Mouse (Mus musculus): ENCODE results near the gene Epb41. TPM values are rescaled to one million over a fixed set of nuclear protein-coding genes. Genes with fewer than 3 reads are reported as not detected.

The Epb41 gene
- polyA plus RNA-seq, 1 experiment from 2014 or later: 210 TPM

GRCm38 (mm10) chr4:132027167-132027566 is 48.0 kb downstream of the Epb41 start:
- no peak for ATAC-seq (ENCODE audit: low FRiP score)
- WGBS: 86% methylated on average over 6 of the region's 6 CpGs

GRCm38 (mm10) chr4:132025738-132026527 is 49.2 kb downstream of the Epb41 start:
- H3K27me3 ChIP-seq (ENCODE audit: control insufficient read depth, insufficient read depth, low read length): no peaks in the 10 kb centered on the region
- no peaks in the 10 kb centered on the region for H3K9me3 ChIP-seq (ENCODE audit: control insufficient read depth, low read length)
- H3K36me3 ChIP-seq (ENCODE audit: control insufficient read depth, insufficient read depth, low read length): no peaks in the 10 kb centered on the region
- ATAC-seq (ENCODE audit: low FRiP score) (no peak), DNase-seq (ENCODE audit: low spot score, missing footprints) (no peak)
- no peak overlapping the region for H3K4me3 ChIP-seq (ENCODE audit: low read depth, low read length)
- H3K4me1 ChIP-seq (ENCODE audit: control insufficient read depth, insufficient read depth, low read length): peaks cover 8% of the 10 kb centered on the region
- H3K4me2 ChIP-seq: no peak overlapping the region
- H3K9ac ChIP-seq (ENCODE audit: low read length): no peak overlapping the region
- 47% methylated on average over 5 of the region's 5 CpGs for WGBS
- no peak overlapping the region; the same call in none of the 2 replicates for H3K27ac ChIP-seq (ENCODE audit: low read depth, low read length)

More at GRCm38 (mm10) chr4:132027167-132027566, 48.0 kb downstream of the Epb41 start:
- Histone ChIP-seq H3K4me3 (ENCODE audit: low read depth, low read length) (no peak overlapping the region), H3K27ac (ENCODE audit: low read depth, low read length) (no peak overlapping the region), H3K36me3 (ENCODE audit: control insufficient read depth, insufficient read depth, low read length) (no peaks in the 10 kb centered on the region), H3K9me3 (ENCODE audit: control insufficient read depth, low read length) (no peaks in the 10 kb centered on the region), H3K4me2 (no peak overlapping the region), H3K9ac (ENCODE audit: low read length) (no peak overlapping the region), H3K27me3 (ENCODE audit: control insufficient read depth, insufficient read depth, low read length) (no peaks in the 10 kb centered on the region), H3K4me1 (ENCODE audit: control insufficient read depth, insufficient read depth, low read length) (peaks cover 8% of the 10 kb centered on the region)
- DNase-seq (ENCODE audit: low spot score, missing footprints): no peak

DNA sequence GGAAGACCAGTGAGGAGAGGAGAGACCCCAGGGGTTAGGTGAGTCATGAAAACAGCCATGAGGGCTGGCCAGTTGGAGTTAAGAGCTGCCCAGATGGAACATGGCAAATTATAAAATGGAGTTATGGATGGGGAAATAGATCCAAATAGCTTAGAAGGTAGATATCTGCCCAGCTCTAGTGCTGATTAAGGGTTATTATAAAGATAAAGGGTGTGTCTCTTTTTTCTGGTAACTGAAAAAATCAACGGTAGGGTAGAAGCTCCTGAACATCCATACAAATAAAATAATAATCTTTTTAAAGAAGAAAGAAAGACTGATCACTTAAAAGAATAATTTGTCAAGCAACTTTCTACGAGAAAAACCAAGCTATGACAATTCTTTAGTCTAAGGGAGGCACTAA is 49.9 kb downstream of the Epb41 start:
- no peak overlapping the region for H3K27ac ChIP-seq (ENCODE audit: low read depth, low read length)
- H3K36me3 ChIP-seq (ENCODE audit: control insufficient read depth, insufficient read depth, low read length): no peaks in the 10 kb centered on the region
- no peak for DNase-seq (ENCODE audit: low spot score, missing footprints)
- H3K27me3 ChIP-seq (ENCODE audit: control insufficient read depth, insufficient read depth, low read length): no peaks in the 10 kb centered on the region
- 85% methylated on average over 2 of the region's 2 CpGs for WGBS
- peaks cover 8% of the 10 kb centered on the region for H3K4me1 ChIP-seq (ENCODE audit: control insufficient read depth, insufficient read depth, low read length)
- no peak for ATAC-seq (ENCODE audit: low FRiP score)
- H3K9me3 ChIP-seq (ENCODE audit: control insufficient read depth, low read length): no peaks in the 10 kb centered on the region
- no peak overlapping the region for H3K4me3 ChIP-seq (ENCODE audit: low read depth, low read length)
- no peak overlapping the region for H3K4me2 ChIP-seq
- H3K9ac ChIP-seq (ENCODE audit: low read length): no peak overlapping the region

- H3K36me3 ChIP-seq (ENCODE audit: control insufficient read depth, insufficient read depth, low read length): no peaks in the 10 kb centered on the region
- whole genome bisulfite sequencing: 98% methylated on average over 2 of the region's 2 CpGs
- H3K4me3 ChIP-seq (ENCODE audit: low read depth, low read length): no peak overlapping the region
- no peak for DNase-seq (ENCODE audit: low spot score, missing footprints)
- H3K27me3 ChIP-seq (ENCODE audit: control insufficient read depth, insufficient read depth, low read length): no peaks in the 10 kb centered on the region
- no peak for ATAC-seq (ENCODE audit: low FRiP score)
- H3K27ac ChIP-seq (ENCODE audit: low read depth, low read length): no peak overlapping the region
- no peak overlapping the region for H3K9ac ChIP-seq (ENCODE audit: low read length)
- peaks cover 9% of the 10 kb centered on the region for H3K4me1 ChIP-seq (ENCODE audit: control insufficient read depth, insufficient read depth, low read length)
- H3K9me3 ChIP-seq (ENCODE audit: control insufficient read depth, low read length): no peaks in the 10 kb centered on the region
- H3K4me2 ChIP-seq: no peak overlapping the region
Observed at GRCm38 (mm10) chr4:132023816-132024215, 51.3 kb downstream of the Epb41 start.

GRCm38 (mm10) chr4:132022639-132023038 is 52.5 kb downstream of the Epb41 start:
- WGBS: 93% methylated on average over 4 of the region's 4 CpGs
- H3K36me3 ChIP-seq (ENCODE audit: control insufficient read depth, insufficient read depth, low read length): no peaks in the 10 kb centered on the region
- H3K27ac ChIP-seq (ENCODE audit: low read depth, low read length): no peak overlapping the region
- no peak for ATAC-seq (ENCODE audit: low FRiP score)
- H3K27me3 ChIP-seq (ENCODE audit: control insufficient read depth, insufficient read depth, low read length): no peaks in the 10 kb centered on the region
- H3K9me3 ChIP-seq (ENCODE audit: control insufficient read depth, low read length): no peaks in the 10 kb centered on the region
- peaks cover 10% of the 10 kb centered on the region for H3K4me1 ChIP-seq (ENCODE audit: control insufficient read depth, insufficient read depth, low read length)
- H3K4me3 ChIP-seq (ENCODE audit: low read depth, low read length): no peak overlapping the region
- DNase-seq (ENCODE audit: low spot score, missing footprints): no peak
- no peak overlapping the region for H3K4me2 ChIP-seq
- no peak overlapping the region for H3K9ac ChIP-seq (ENCODE audit: low read length)

GRCm38 (mm10) chr4:132021883-132022282 is 53.2 kb downstream of the Epb41 start:
- Histone ChIP-seq H3K9me3 (ENCODE audit: control insufficient read depth, low read length) (no peaks in the 10 kb centered on the region), H3K36me3 (ENCODE audit: control insufficient read depth, insufficient read depth, low read length) (no peaks in the 10 kb centered on the region), H3K4me1 (ENCODE audit: control insufficient read depth, insufficient read depth, low read length) (peaks cover 10% of the 10 kb centered on the region), H3K4me2 (no peak overlapping the region), H3K27me3 (ENCODE audit: control insufficient read depth, insufficient read depth, low read length) (no peaks in the 10 kb centered on the region), H3K9ac (ENCODE audit: low read length) (no peak overlapping the region), H3K27ac (ENCODE audit: low read depth, low read length) (no peak overlapping the region), H3K4me3 (ENCODE audit: low read depth, low read length) (no peak overlapping the region)
- 88% methylated on average over 7 of the region's 7 CpGs for WGBS
- ATAC-seq (ENCODE audit: low FRiP score): no peak
- DNase-seq (ENCODE audit: low spot score, missing footprints): no peak

DNA sequence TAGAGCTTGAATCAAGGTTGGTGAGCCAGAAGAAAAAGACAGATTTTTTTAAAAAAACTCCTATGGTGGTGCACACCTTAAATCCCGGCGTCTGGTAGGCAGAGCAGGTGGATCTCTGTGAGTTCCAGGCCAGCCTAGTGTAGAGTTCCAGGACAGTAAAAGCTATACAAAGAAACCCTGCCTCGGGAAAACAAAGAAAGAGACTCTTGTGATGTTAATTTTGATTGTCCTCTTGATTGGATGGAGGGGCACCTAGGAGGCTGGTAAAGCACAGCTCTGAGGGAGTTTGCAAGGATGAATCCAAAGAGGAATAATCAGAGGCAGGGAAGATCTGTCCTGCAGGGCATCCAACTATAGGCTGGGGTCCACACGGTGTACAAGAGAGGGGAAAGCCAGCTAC is 56.6 kb downstream of the Epb41 start:
- H3K9ac ChIP-seq (ENCODE audit: low read length): no peak overlapping the region
- no peaks in the 10 kb centered on the region for H3K27me3 ChIP-seq (ENCODE audit: control insufficient read depth, insufficient read depth, low read length)
- no peak overlapping the region for H3K4me3 ChIP-seq (ENCODE audit: low read depth, low read length)
- H3K27ac ChIP-seq (ENCODE audit: low read depth, low read length): no peak overlapping the region
- no peak for ATAC-seq (ENCODE audit: low FRiP score)
- H3K4me2 ChIP-seq: no peak overlapping the region
- no peaks in the 10 kb centered on the region for H3K9me3 ChIP-seq (ENCODE audit: control insufficient read depth, low read length)
- no peak for DNase-seq (ENCODE audit: low spot score, missing footprints)
- H3K4me1 ChIP-seq (ENCODE audit: control insufficient read depth, insufficient read depth, low read length): peaks cover 2% of the 10 kb centered on the region; the same call in 1 of the 2 replicates
- 26% methylated on average over 4 of the region's 4 CpGs for WGBS
- H3K36me3 ChIP-seq (ENCODE audit: control insufficient read depth, insufficient read depth, low read length): no peaks in the 10 kb centered on the region

GRCm38 (mm10) chr4:132015374-132015773 is 59.7 kb downstream of the Epb41 start:
- no peaks in the 10 kb centered on the region for H3K36me3 ChIP-seq (ENCODE audit: control insufficient read depth, insufficient read depth, low read length)
- H3K27me3 ChIP-seq (ENCODE audit: control insufficient read depth, insufficient read depth, low read length): no peaks in the 10 kb centered on the region
- whole genome bisulfite sequencing: 70% methylated on average over 3 of the region's 3 CpGs
- ATAC-seq (ENCODE audit: low FRiP score) (no peak), DNase-seq (ENCODE audit: low spot score, missing footprints) (no peak)
- H3K9me3 ChIP-seq (ENCODE audit: control insufficient read depth, low read length): no peaks in the 10 kb centered on the region
- H3K4me2 ChIP-seq: no peak overlapping the region
- H3K9ac ChIP-seq (ENCODE audit: low read length): no peak overlapping the region
- peaks cover 13% of the 10 kb centered on the region for H3K4me1 ChIP-seq (ENCODE audit: control insufficient read depth, insufficient read depth, low read length)
- no peak overlapping the region for H3K27ac ChIP-seq (ENCODE audit: low read depth, low read length)
- no peak overlapping the region for H3K4me3 ChIP-seq (ENCODE audit: low read depth, low read length)

DNA sequence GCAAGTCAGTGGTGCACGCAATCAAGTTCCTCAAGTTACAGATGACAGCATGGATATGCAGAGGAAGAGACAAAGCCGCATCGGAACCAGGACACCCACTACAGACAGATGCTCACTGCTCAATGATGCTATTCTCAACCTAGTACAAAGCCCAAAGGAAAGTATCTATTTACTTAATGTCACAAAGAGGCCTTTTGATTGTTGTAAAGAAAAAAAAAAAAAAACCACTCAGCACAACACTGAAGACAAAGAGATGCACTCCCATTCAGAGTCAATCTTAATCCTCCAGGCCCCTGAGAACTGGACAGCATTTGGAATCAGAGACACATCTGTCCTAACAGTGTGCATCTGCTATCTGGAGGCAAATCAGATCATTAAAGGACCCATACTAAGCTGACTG is 63.5 kb downstream of the Epb41 start:
- Histone ChIP-seq H3K36me3 (ENCODE audit: control insufficient read depth, insufficient read depth, low read length) (peaks cover 2% of the 10 kb centered on the region; the same call in 1 of the 2 replicates), H3K9me3 (ENCODE audit: control insufficient read depth, low read length) (no peaks in the 10 kb centered on the region), H3K9ac (ENCODE audit: low read length) (no peak overlapping the region), H3K27me3 (ENCODE audit: control insufficient read depth, insufficient read depth, low read length) (no peaks in the 10 kb centered on the region), H3K4me2 (no peak overlapping the region), H3K4me3 (ENCODE audit: low read depth, low read length) (no peak overlapping the region), H3K27ac (ENCODE audit: low read depth, low read length) (peak overlapping the region; percentile 62), H3K4me1 (ENCODE audit: control insufficient read depth, insufficient read depth, low read length) (peaks cover 11% of the 10 kb centered on the region)
- 39% methylated on average over 3 of the region's 3 CpGs for WGBS
- ATAC-seq (ENCODE audit: low FRiP score): peak; percentile 55; the same call in 1 of the 2 replicates
- no peak for DNase-seq (ENCODE audit: low spot score, missing footprints)

Data from midbrain, embryonic 11.5 days (tissue).